In genomic region chr3:122490574-122490973, GRCm38 (mm10) we compare ENCODE assay signal across 24 mouse cellular contexts.
"Had no signal": no experiment of that assay in that cellular context is flagged by ENCODE, and none has a peak within 500 bp of the region (broad histone marks: within the 10 kb centered on the region; RNA-seq: fewer than 3 reads in every experiment).

No protein-coding gene starts in this region.

- H3K4me3 ChIP-seq: intestine, embryonic 15.5 days; kidney, embryonic 15.5 days; limb, embryonic 12.5 days; limb, embryonic 15.5 days; liver, embryonic 12.5 days; liver, embryonic 15.5 days; lung, embryonic 15.5 days; megakaryocyte, embryonic 14.5 days; midbrain, embryonic 10.5 days; midbrain, embryonic 13.5 days; myocyte; neural tube, embryonic 13.5 days; stomach, embryonic 15.5 days had no signal

- H3K27me3 ChIP-seq: intestine, embryonic 15.5 days; kidney, embryonic 15.5 days; limb, embryonic 15.5 days; liver, embryonic 12.5 days; liver, embryonic 15.5 days; lung, embryonic 15.5 days; midbrain, embryonic 13.5 days; neural tube, embryonic 13.5 days; stomach, embryonic 15.5 days had no signal

- H3K9ac ChIP-seq: intestine, embryonic 15.5 days; kidney, embryonic 15.5 days; limb, embryonic 12.5 days; limb, embryonic 15.5 days; liver, embryonic 12.5 days; liver, embryonic 15.5 days; lung, embryonic 15.5 days; midbrain, embryonic 13.5 days; neural tube, embryonic 13.5 days; stomach, embryonic 15.5 days had no signal

- H3K9me3 ChIP-seq: intestine, embryonic 15.5 days; kidney, embryonic 15.5 days; limb, embryonic 12.5 days; limb, embryonic 15.5 days; liver, embryonic 12.5 days; liver, embryonic 15.5 days; lung, embryonic 15.5 days; megakaryocyte, embryonic 14.5 days; midbrain, embryonic 10.5 days; midbrain, embryonic 13.5 days; neural tube, embryonic 13.5 days; stomach, embryonic 15.5 days had no signal

- DNase-seq: kidney, adult 11 months; kidney, adult 8-10 months; kidney, postnatal 10 days; kidney, postnatal 36 days; lung, adult 18-20 months; lung, postnatal 10 days; lung, postnatal 36 days; spleen, adult 18-20 months; thymus, adult 18-20 months; thymus, postnatal 36 days had no signal

- H3K27ac ChIP-seq: intestine, embryonic 15.5 days; kidney, embryonic 15.5 days; limb, embryonic 12.5 days; limb, embryonic 15.5 days; liver, embryonic 12.5 days; liver, embryonic 15.5 days; lung, embryonic 15.5 days; midbrain, embryonic 10.5 days; midbrain, embryonic 13.5 days; neural tube, embryonic 13.5 days; stomach, embryonic 15.5 days had no signal

- ATAC-seq: intestine, embryonic 15.5 days; liver, embryonic 12.5 days; midbrain, embryonic 13.5 days; midbrain, embryonic 16.5 days had no signal

- H3K4me1 ChIP-seq: liver, embryonic 15.5 days; megakaryocyte, embryonic 14.5 days had no signal

- H3K4me2 ChIP-seq: intestine, embryonic 15.5 days; kidney, embryonic 15.5 days; limb, embryonic 12.5 days; limb, embryonic 15.5 days; liver, embryonic 12.5 days; liver, embryonic 15.5 days; lung, embryonic 15.5 days; midbrain, embryonic 13.5 days; neural tube, embryonic 13.5 days; stomach, embryonic 15.5 days had no signal

- H3K36me3 ChIP-seq: intestine, embryonic 15.5 days; kidney, embryonic 15.5 days; limb, embryonic 12.5 days; limb, embryonic 15.5 days; liver, embryonic 12.5 days; liver, embryonic 15.5 days; lung, embryonic 15.5 days; midbrain, embryonic 10.5 days; midbrain, embryonic 13.5 days; neural tube, embryonic 13.5 days; stomach, embryonic 15.5 days had no signal
